Mouse (Mus musculus) heart, embryonic 15.5 days (tissue): ENCODE results near the gene Tmem132c. TPM values are rescaled to one million over a fixed set of nuclear protein-coding genes. Genes with fewer than 3 reads are reported as not detected.

Experiments used
- ATAC-seq: fragments of 200-750 bp; cut with Nextera tagmentation; replicated peaks from 2 replicates; pipeline ENCODE4 v1.8.0; 2017; ENCODE audit warnings: low read depth, moderate TSS enrichment; ENCODE audit not compliant: insufficient number of reproducible peaks, insufficient read depth, low FRiP score
- H3K27ac ChIP-seq: fragments of 300-500 bp; sonication (generic); 2 replicates; pipeline ENCODE4 v1.5.1; 2015; ENCODE audit warnings: mild to moderate bottlenecking, inconsistent platforms
- H3K27me3 ChIP-seq: fragments of 300-500 bp; sonication (generic); 2 replicates; pipeline ENCODE4 v1.6.1; 2015; ENCODE audit warnings: inconsistent platforms
- H3K36me3 ChIP-seq: fragments of 300-500 bp; sonication (generic); 2 replicates; pipeline ENCODE4 v1.6.1; 2015; ENCODE audit warnings: mild to moderate bottlenecking, inconsistent platforms
- H3K4me1 ChIP-seq: fragments of 300-500 bp; sonication (generic); replicated peaks from 2 replicates; pipeline ENCODE4 v1.6.1; 2015; ENCODE audit warnings: inconsistent platforms
- H3K4me2 ChIP-seq: fragments of 300-500 bp; sonication (generic); 2 replicates; pipeline ENCODE4 v1.6.1; 2015; ENCODE audit warnings: inconsistent platforms, mild to moderate bottlenecking, moderate library complexity
- H3K4me3 ChIP-seq: fragments of 300-500 bp; sonication (generic); 2 replicates; pipeline ENCODE4 v1.5.1; 2015; ENCODE audit warnings: mild to moderate bottlenecking, inconsistent platforms
- H3K9ac ChIP-seq: fragments of 300-500 bp; sonication (generic); 2 replicates; pipeline ENCODE4 v1.6.1; 2015; ENCODE audit warnings: mild to moderate bottlenecking, inconsistent platforms
- H3K9me3 ChIP-seq: fragments of 300-500 bp; sonication (generic); replicated peaks from 2 replicates; pipeline ENCODE4 v1.6.1; 2016; ENCODE audit warnings: inconsistent platforms
- WGBS: fragments of 180-500 bp; shearing (Covaris S2); methylation state at CpG from one replicate; pipeline ENCODE4 v1.1.7; 2015; ENCODE audit warnings: mixed read lengths; 5-methylcytosine and 5-hydroxymethylcytosine counted together
- polyA plus RNA-seq: library from polyadenylated mRNA; unstranded; fragments of >200 nt; fragmentation: Nextera tagmentation; extraction: Ambion mirVana; gene quantifications from 2 replicates; pipeline ENCODE4 v1.2.1, GENCODE M21; 2015

Tmem132c gene
- polyA plus RNA-seq, 1 experiment from 2014 or later = 1.5 TPM

- peaks cover 24% of the 10 kb centered on the region for H3K4me1 ChIP-seq
- no peaks in the 10 kb centered on the region for H3K36me3 ChIP-seq
- H3K9me3 ChIP-seq = no peaks in the 10 kb centered on the region
- no peak; the same call in none of the 2 replicates for ATAC-seq
- H3K9ac ChIP-seq = peak overlapping the region; percentile 41; the same call in 1 of the 2 replicates
- peak overlapping the region; percentile 61 for H3K4me3 ChIP-seq
- peaks cover 72% of the 10 kb centered on the region for H3K27me3 ChIP-seq
- WGBS = under 1% methylated on average over 72 of the region's 73 CpGs
- H3K27ac ChIP-seq = no peak overlapping the region
- H3K4me2 ChIP-seq = peak overlapping the region; percentile 83
Observed at GRCm38 (mm10) chr5:127241925-127242762, 536 bp downstream of the Tmem132c start.

GRCm38 (mm10) chr5:127242763-127243160 lies 1.2 kb downstream of the Tmem132c start:
- no peaks in the 10 kb centered on the region for H3K36me3 ChIP-seq
- peaks cover 70% of the 10 kb centered on the region for H3K27me3 ChIP-seq
- peaks cover 24% of the 10 kb centered on the region for H3K4me1 ChIP-seq
- ATAC-seq = no peak
- peak overlapping the region; percentile 83 for H3K4me2 ChIP-seq
- 0 out of 2 replicates have a peak overlapping the region, but pooled peaks have one; percentile 25 for H3K9ac ChIP-seq
- H3K9me3 ChIP-seq = no peaks in the 10 kb centered on the region
- WGBS = 3% methylated on average over 13 of the region's 13 CpGs
- H3K27ac ChIP-seq = no peak overlapping the region
- peak overlapping the region; percentile 61 for H3K4me3 ChIP-seq

GRCm38 (mm10) chr5:127243209-127243608 lies 1.6 kb downstream of the Tmem132c start:
- WGBS = 1% methylated on average over 16 of the region's 16 CpGs
- no peaks in the 10 kb centered on the region for H3K9me3 ChIP-seq
- no peak for ATAC-seq
- H3K4me1 ChIP-seq = peaks cover 24% of the 10 kb centered on the region
- peak overlapping the region; percentile 61 for H3K4me3 ChIP-seq
- peaks cover 69% of the 10 kb centered on the region for H3K27me3 ChIP-seq
- H3K9ac ChIP-seq = 0 out of 2 replicates have a peak overlapping the region, but pooled peaks have one; percentile 25
- no peak overlapping the region for H3K27ac ChIP-seq
- H3K36me3 ChIP-seq = no peaks in the 10 kb centered on the region
- H3K4me2 ChIP-seq = peak overlapping the region; percentile 83

- Histone ChIP-seq H3K9ac (0 out of 2 replicates have a peak overlapping the region, but pooled peaks have one; percentile 25), H3K4me1 (peaks cover 24% of the 10 kb centered on the region), H3K4me2 (peak overlapping the region; percentile 83), H3K9me3 (no peaks in the 10 kb centered on the region), H3K36me3 (no peaks in the 10 kb centered on the region), H3K27ac (no peak overlapping the region), H3K27me3 (peaks cover 68% of the 10 kb centered on the region), H3K4me3 (peak overlapping the region; percentile 61)
- no peak for ATAC-seq
- 10% methylated on average over 13 of the region's 13 CpGs for WGBS
Observed at GRCm38 (mm10) chr5:127243611-127244010, 2.0 kb downstream of the Tmem132c start.

GRCm38 (mm10) chr5:127253263-127253662 lies 11.7 kb downstream of the Tmem132c start:
- no peaks in the 10 kb centered on the region for H3K36me3 ChIP-seq
- H3K4me3 ChIP-seq = no peak overlapping the region
- no peak overlapping the region for H3K9ac ChIP-seq
- no peak overlapping the region for H3K27ac ChIP-seq
- ATAC-seq = no peak
- H3K4me2 ChIP-seq = no peak overlapping the region
- no peaks in the 10 kb centered on the region for H3K27me3 ChIP-seq
- no peaks in the 10 kb centered on the region for H3K4me1 ChIP-seq
- peaks cover 4% of the 10 kb centered on the region; the same call in 1 of the 2 replicates for H3K9me3 ChIP-seq
- WGBS = 58% methylated on average over 2 of the region's 2 CpGs

- Histone ChIP-seq H3K27ac (no peak overlapping the region), H3K4me1 (no peaks in the 10 kb centered on the region), H3K9me3 (peaks cover 4% of the 10 kb centered on the region; the same call in 1 of the 2 replicates), H3K9ac (no peak overlapping the region), H3K4me2 (no peak overlapping the region), H3K27me3 (no peaks in the 10 kb centered on the region), H3K36me3 (no peaks in the 10 kb centered on the region), H3K4me3 (no peak overlapping the region)
- ATAC-seq = no peak
- 65% methylated on average over 11 of the region's 11 CpGs for WGBS
Observed at GRCm38 (mm10) chr5:127256947-127257610, 15.5 kb downstream of the Tmem132c start.

- Histone ChIP-seq H3K4me2 (no peak overlapping the region), H3K36me3 (no peaks in the 10 kb centered on the region), H3K27me3 (no peaks in the 10 kb centered on the region), H3K9me3 (no peaks in the 10 kb centered on the region), H3K4me3 (no peak overlapping the region), H3K27ac (no peak overlapping the region), H3K9ac (no peak overlapping the region), H3K4me1 (no peaks in the 10 kb centered on the region)
- WGBS = 84% methylated on average over 5 of the region's 5 CpGs
- ATAC-seq = no peak
Observed at GRCm38 (mm10) chr5:127262136-127262535, 20.5 kb downstream of the Tmem132c start.

- ATAC-seq = no peak
- H3K27me3 ChIP-seq = no peaks in the 10 kb centered on the region
- H3K36me3 ChIP-seq = no peaks in the 10 kb centered on the region
- H3K9ac ChIP-seq = no peak overlapping the region
- no peaks in the 10 kb centered on the region for H3K9me3 ChIP-seq
- H3K4me1 ChIP-seq = no peaks in the 10 kb centered on the region
- no peak overlapping the region for H3K27ac ChIP-seq
- 34% methylated on average over 3 of the region's 3 CpGs for WGBS
- H3K4me3 ChIP-seq = no peak overlapping the region
- no peak overlapping the region for H3K4me2 ChIP-seq
Observed at GRCm38 (mm10) chr5:127271145-127271544, 29.5 kb downstream of the Tmem132c start.

GRCm38 (mm10) chr5:127279462-127279861 lies 37.9 kb downstream of the Tmem132c start:
- no peaks in the 10 kb centered on the region for H3K9me3 ChIP-seq
- H3K27me3 ChIP-seq = no peaks in the 10 kb centered on the region
- no peak for ATAC-seq

GRCm38 (mm10) chr5:127281186-127281585 lies 39.6 kb downstream of the Tmem132c start:
- Histone ChIP-seq H3K27me3 (no peaks in the 10 kb centered on the region), H3K4me3 (no peak overlapping the region), H3K9ac (no peak overlapping the region), H3K27ac (no peak overlapping the region), H3K4me2 (no peak overlapping the region), H3K9me3 (no peaks in the 10 kb centered on the region), H3K36me3 (no peaks in the 10 kb centered on the region), H3K4me1 (peaks cover 7% of the 10 kb centered on the region; the same call in 1 of the 2 replicates)
- ATAC-seq = no peak
- WGBS = 59% methylated on average over 4 of the region's 4 CpGs

More at GRCm38 (mm10) chr5:127279462-127279861, 37.9 kb downstream of the Tmem132c start:
- H3K4me3 ChIP-seq = no peak overlapping the region
- H3K36me3 ChIP-seq = no peaks in the 10 kb centered on the region
- WGBS = 76% methylated on average over 9 of the region's 9 CpGs
- no peak overlapping the region for H3K4me2 ChIP-seq
- H3K27ac ChIP-seq = no peak overlapping the region
- H3K9ac ChIP-seq = no peak overlapping the region
- H3K4me1 ChIP-seq = peaks cover 7% of the 10 kb centered on the region; the same call in 1 of the 2 replicates

GRCm38 (mm10) chr5:127282539-127283123 lies 41.0 kb downstream of the Tmem132c start:
- Histone ChIP-seq H3K4me3 (no peak overlapping the region), H3K4me2 (no peak overlapping the region), H3K9ac (no peak overlapping the region), H3K9me3 (no peaks in the 10 kb centered on the region), H3K36me3 (no peaks in the 10 kb centered on the region), H3K27me3 (no peaks in the 10 kb centered on the region), H3K27ac (no peak overlapping the region), H3K4me1 (peaks cover 7% of the 10 kb centered on the region; the same call in 1 of the 2 replicates)
- WGBS = 6% methylated on average over 6 of the region's 6 CpGs
- ATAC-seq = 0 out of 2 replicates have a peak, but pooled peaks have one; percentile 26
